Mouse (Mus musculus) C2C12 (cell line): Measurements from ENCODE around the gene Ahrr. TPM values are rescaled to one million over a fixed set of nuclear protein-coding genes. Genes with fewer than 3 reads are reported as not detected.
A peak's percentile ranks its signal among the peaks of the same experiment; 100 is the strongest.

Source experiments
- H3K27me3 ChIP-seq: one replicate; pipeline ENCODE4 v1.6.1; 2011; ENCODE audit not compliant: control insufficient read depth, insufficient read depth, insufficient read length
- H3K36me3 ChIP-seq: one replicate; pipeline ENCODE4 v1.6.1; 2011; ENCODE audit not compliant: control insufficient read depth, insufficient read depth
- H3K4me3 ChIP-seq: one replicate; pipeline ENCODE4 v1.5.1; 2011; ENCODE audit warnings: mild to moderate bottlenecking, control low read depth; ENCODE audit not compliant: poor library complexity, insufficient read depth, severe bottlenecking
- H3K79me2 ChIP-seq: one replicate; pipeline ENCODE4 v1.6.1; 2011; ENCODE audit not compliant: control insufficient read depth, insufficient read depth
- H3K79me3 ChIP-seq: one replicate; pipeline ENCODE4 v1.6.1; 2011; ENCODE audit warnings: low read depth, control low read depth
- H3ac ChIP-seq: one replicate; pipeline ENCODE3; 2011; ENCODE audit warnings: low read depth; ENCODE audit not compliant: control insufficient read depth, insufficient read length
- CEBPB ChIP-seq: IDR thresholded peaks from one replicate; pipeline ENCODE4 v1.6.1; 2011; ENCODE audit warnings: low read depth, mild to moderate bottlenecking, control low read depth, moderate library complexity
- CTCF ChIP-seq: IDR thresholded peaks from one replicate; pipeline ENCODE4 v1.5.1; 2011; ENCODE audit not compliant: control insufficient read depth, insufficient read depth, insufficient read length
- FOSL1 ChIP-seq: IDR thresholded peaks from one replicate; pipeline ENCODE4 v1.8.0; 2011; ENCODE audit warnings: mild to moderate bottlenecking, low read length; ENCODE audit not compliant: poor library complexity, insufficient read depth, severe bottlenecking
- MAX ChIP-seq: IDR thresholded peaks from one replicate; pipeline ENCODE4 v1.6.1; 2011; ENCODE audit warnings: mild to moderate bottlenecking, control low read depth
- MYOD1 ChIP-seq: IDR thresholded peaks from one replicate; pipeline ENCODE4 v1.6.1; 2011; ENCODE audit warnings: low read depth; ENCODE audit not compliant: control insufficient read depth, insufficient read length
- MYOG ChIP-seq: IDR thresholded peaks from one replicate; pipeline ENCODE4 v1.6.1; 2011; ENCODE audit not compliant: control insufficient read depth, insufficient read length; ENCODE audit errors: extremely low read depth
- USF1 ChIP-seq: IDR thresholded peaks from one replicate; pipeline ENCODE4 v1.6.1; 2011; ENCODE audit warnings: low read depth, mild to moderate bottlenecking, control low read depth, moderate library complexity
- polyA plus RNA-seq: library from polyadenylated mRNA; unstranded; fragments of >200 nt; fragmentation: generic; extraction: Trizol; gene quantifications from one replicate; pipeline ENCODE4 v1.2.1, GENCODE M21; 2012; ENCODE audit warnings: missing spikeins

Gene Ahrr
- polyA plus RNA-seq, 1 experiment: 2.0 TPM

GRCm38 (mm10) chr13:74259460-74260230, 32.5 kb downstream of the Ahrr start:
- no peaks in the 10 kb centered on the region for H3K79me3 ChIP-seq

GRCm38 (mm10) chr13:74246494-74246893, 45.6 kb downstream of the Ahrr start:
- TF ChIP-seq CTCF: no peak
- no peak for TF ChIP-seq MAX
- no peak overlapping the region for H3K4me3 ChIP-seq
- no peaks in the 10 kb centered on the region for H3K27me3 ChIP-seq
- H3ac ChIP-seq: no peak overlapping the region
- H3K36me3 ChIP-seq: no peaks in the 10 kb centered on the region
- no peaks in the 10 kb centered on the region for H3K79me2 ChIP-seq
- H3K79me3 ChIP-seq: no peaks in the 10 kb centered on the region

More at GRCm38 (mm10) chr13:74259460-74260230, 32.5 kb downstream of the Ahrr start:
- Histone ChIP-seq H3K27me3 (no peaks in the 10 kb centered on the region), H3K4me3 (peak overlapping the region; percentile 23), H3K36me3 (no peaks in the 10 kb centered on the region), H3K79me2 (no peaks in the 10 kb centered on the region), H3ac (peak overlapping the region; percentile 16)
- TF ChIP-seq CEBPB (peak; percentile 90), MYOG (no peak), MYOD1 (no peak), MAX (peak; percentile 21), USF1 (no peak), FOSL1 (no peak), CTCF (no peak)

- no peak overlapping the region for H3K4me3 ChIP-seq
- peak overlapping the region; percentile 1 for H3ac ChIP-seq
- TF ChIP-seq FOSL1: no peak
- TF ChIP-seq USF1: no peak
- no peak for TF ChIP-seq MAX
- TF ChIP-seq CEBPB: no peak
- TF ChIP-seq MYOG: no peak
- TF ChIP-seq MYOD1: no peak
- TF ChIP-seq CTCF: no peak
Measured at GRCm38 (mm10) chr13:74245899-74246231, 46.3 kb downstream of the Ahrr start.

DNA sequence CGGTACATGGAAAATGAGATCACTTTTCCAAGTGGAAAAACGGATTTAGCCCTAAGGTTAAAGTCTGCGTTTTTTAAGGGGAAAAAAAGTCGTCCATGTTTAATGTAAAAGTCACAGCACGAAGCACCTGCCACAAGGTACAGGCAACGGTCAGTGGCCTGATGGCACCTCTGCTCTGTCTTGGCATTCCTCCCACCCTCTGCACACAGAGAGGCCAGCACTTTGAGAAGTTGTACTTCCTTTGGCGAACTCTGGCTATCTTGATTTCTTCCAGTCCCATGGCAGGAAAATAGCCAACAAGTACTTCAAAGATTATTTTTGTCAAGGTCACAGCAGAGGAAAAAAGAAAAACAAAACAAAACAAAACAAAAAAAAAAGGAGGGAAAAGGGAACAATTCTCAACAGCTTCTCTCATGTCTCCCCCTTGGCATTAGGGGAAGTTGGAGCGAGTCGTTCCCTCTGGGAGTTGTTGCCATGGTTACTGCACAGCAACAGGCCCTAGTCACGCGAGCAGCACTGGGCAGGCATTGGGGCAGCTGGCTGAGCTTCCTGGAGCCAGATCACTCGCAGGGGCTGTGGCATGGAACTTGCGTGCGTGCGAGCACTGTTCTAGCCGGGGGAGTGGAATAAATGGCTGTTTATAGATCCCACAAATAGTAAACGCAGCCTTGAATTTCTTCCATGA, 46.8 kb downstream of the Ahrr start:
- no peak overlapping the region for H3K4me3 ChIP-seq
- H3K79me2 ChIP-seq: no peaks in the 10 kb centered on the region
- no peaks in the 10 kb centered on the region for H3K27me3 ChIP-seq

More at GRCm38 (mm10) chr13:74245899-74246231, 46.3 kb downstream of the Ahrr start:
- Histone ChIP-seq H3K36me3 (no peaks in the 10 kb centered on the region), H3K27me3 (no peaks in the 10 kb centered on the region), H3K79me2 (no peaks in the 10 kb centered on the region), H3K79me3 (no peaks in the 10 kb centered on the region)

DNA sequence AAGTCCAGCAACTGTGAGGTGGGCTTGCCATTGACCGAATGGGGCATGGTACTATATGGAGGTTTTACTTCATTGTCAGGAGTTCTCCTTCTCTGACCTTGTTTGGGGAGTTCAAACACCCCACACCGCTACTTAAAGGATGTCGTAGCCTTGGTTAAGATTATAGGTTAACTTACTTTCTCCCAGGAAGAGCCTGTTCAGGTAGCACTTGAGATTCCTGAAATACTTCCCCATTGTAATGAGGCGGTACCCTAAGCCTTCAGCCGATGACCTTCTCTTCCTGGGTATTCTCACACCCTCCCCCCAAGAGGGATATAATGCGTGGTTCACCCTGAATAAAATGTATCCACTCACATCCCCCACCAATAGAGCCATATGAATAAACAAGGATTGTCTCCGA, 54.6 kb downstream of the Ahrr start:
- H3K36me3 ChIP-seq: no peaks in the 10 kb centered on the region
- no peaks in the 10 kb centered on the region for H3K27me3 ChIP-seq
- no peak overlapping the region for H3K4me3 ChIP-seq
- H3ac ChIP-seq: no peak overlapping the region
- H3K79me2 ChIP-seq: no peaks in the 10 kb centered on the region
- no peak for TF ChIP-seq MYOD1
- TF ChIP-seq MYOG: no peak
- TF ChIP-seq CTCF: no peak
- no peak for TF ChIP-seq USF1
- TF ChIP-seq MAX: no peak
- no peak for TF ChIP-seq FOSL1
- TF ChIP-seq CEBPB: no peak
- H3K79me3 ChIP-seq: no peaks in the 10 kb centered on the region

More for the DNA sequence above, 46.8 kb downstream of the Ahrr start:
- no peak for TF ChIP-seq USF1
- no peak for TF ChIP-seq MYOG
- TF ChIP-seq FOSL1: no peak
- TF ChIP-seq MYOD1: no peak
- TF ChIP-seq MAX: no peak
- no peak for TF ChIP-seq CTCF
- no peak for TF ChIP-seq CEBPB
- Histone ChIP-seq H3ac (peak overlapping the region; percentile 1), H3K79me3 (no peaks in the 10 kb centered on the region), H3K36me3 (no peaks in the 10 kb centered on the region)
